Mouse (Mus musculus): ENCODE results near the gene Nf2.

DNA sequence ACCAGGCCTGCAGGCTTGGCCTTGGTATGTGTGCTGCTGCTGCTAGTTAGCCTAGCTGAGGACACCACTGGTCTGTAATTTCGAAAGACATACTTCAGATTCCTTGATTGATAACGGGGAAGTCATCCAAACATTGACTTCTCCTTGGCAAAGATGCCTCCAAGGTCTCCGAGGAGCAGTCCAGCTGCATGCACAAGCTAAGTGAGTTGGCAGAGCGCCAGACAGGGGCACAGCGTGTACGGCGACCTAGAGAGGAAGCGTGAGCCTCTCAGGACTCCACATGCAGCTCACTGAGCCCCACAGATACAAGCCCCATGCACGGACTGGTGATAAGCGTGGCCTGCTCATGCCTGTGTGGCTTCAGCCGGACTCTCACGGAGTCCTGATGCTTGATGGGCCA is 119.7 kb downstream of the Nf2 start:
- TF ChIP-seq CTCF (IDR thresholded peaks at IDR 0.05; ENCODE audit: low read depth) (no peak), EP300 (IDR thresholded peaks at IDR 0.05; ENCODE audit: low read depth) (no peak)
